Mouse (Mus musculus) gastrocnemius, postnatal 4 days (tissue): ENCODE results near the gene Nrd1. TPM values are rescaled to one million over a fixed set of nuclear protein-coding genes. Genes with fewer than 3 reads are reported as not detected.
A peak's percentile ranks its signal among the peaks of the same experiment; 100 is the strongest.

Source experiments
- DNase-seq, 2 experiments: peaks; one replicate each; pipeline ENCODE4 v3.0.0; 2021 to 2022; ENCODE audit warnings: low spot score in 2 of 2, mixed read lengths in 2 of 2
- microRNA-seq: library from miRNA; unstranded; fragments of <30 nt; microRNA quantifications from one replicate; pipeline ENCODE4 v1.2.0, GENCODE M21; 2021
- total RNA-seq, 2 experiments: library from RNA; stranded (reverse); gene quantifications; 2 replicates each; pipeline ENCODE4 v1.2.3; 2021

Gene Nrd1
- total RNA-seq, 2 experiments from 2014 or later = 95.5 to 98.8 TPM

GRCm38 (mm10) chr4:109092344-109092743, 91.9 kb downstream of the Nrd1 start:
- DNase-seq = no peak

DNA sequence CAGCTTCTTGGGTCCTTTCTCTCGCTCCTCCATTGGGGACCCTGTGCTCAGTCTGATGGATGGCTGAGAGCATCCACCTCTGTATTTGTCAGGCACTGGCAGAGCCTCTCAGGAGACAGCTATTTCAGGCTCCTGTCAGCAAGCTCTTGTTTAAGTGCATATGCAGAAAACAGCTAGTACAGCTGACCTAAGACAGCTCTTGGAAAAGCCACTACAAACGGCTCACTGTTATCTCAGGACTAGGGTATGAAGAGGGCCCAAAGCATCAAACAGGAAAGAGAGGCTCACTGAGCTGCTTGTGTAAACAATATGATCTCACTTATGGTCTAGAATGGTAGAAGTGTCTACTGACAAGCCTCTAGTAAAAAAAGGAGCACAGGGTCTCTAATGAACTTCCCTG, 93.8 kb downstream of the Nrd1 start:
- DNase-seq = no peak

DNA sequence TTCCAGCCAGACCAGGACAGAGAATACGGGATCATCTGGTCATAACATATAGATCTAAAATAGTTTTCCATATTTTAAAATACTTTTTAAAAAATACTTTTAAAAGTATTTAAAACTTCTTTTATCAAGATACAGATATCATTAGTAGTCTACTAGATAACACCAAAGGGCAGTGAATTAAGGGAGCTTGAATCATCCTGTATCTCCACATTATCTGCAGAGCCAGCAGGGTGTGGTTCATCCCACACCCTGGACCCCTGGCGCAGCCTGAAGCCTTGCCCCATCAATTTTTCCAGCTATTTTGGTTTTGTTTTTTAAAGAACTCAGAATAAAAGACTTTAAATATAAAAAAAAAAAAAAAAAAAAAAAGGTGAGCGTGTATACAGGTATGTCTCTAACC, 98.4 kb downstream of the Nrd1 start:
- DNase-seq = no peak

DNA sequence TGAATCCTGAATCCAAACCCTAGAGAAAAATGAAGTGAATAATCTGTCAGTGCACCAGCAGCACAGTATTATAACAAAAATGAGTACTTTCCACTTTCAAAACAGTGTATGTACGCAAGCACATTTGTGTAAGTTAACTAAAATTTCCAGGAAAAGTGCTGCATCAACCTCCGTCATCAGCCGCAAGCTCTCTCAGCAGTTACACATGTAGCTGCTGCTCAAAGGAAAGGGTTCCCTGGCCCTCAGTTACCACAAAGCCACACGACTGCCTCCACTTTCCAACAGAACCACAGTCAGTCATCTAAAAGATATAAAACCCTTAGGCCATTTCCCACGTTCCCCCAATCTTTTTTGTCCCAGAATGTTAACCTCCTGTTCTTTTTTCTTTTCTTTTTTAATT, 102.1 kb downstream of the Nrd1 start:
- no peak for DNase-seq

GRCm38 (mm10) chr4:109103145-109103883, 102.9 kb downstream of the Nrd1 start:
- no peak for DNase-seq

DNA sequence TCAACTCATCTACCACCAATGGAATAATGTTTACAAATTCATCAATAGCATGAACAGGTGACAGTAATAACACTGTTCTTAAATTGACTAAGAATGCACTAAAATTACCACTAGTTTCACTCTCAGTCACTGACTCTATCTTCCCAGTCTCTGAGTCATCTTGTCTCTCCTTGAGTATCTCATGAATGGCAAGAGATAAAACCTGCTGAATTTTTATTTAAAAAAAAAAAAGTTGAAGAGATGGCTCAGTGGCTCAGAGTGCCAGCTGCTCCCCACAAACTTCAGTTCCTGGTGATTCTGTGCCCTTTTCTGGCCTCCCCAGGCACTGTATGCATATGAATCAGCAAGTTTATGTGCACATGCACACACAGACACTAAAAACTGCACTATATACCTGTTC, 104.8 kb downstream of the Nrd1 start:
- DNase-seq = no peak

DNA sequence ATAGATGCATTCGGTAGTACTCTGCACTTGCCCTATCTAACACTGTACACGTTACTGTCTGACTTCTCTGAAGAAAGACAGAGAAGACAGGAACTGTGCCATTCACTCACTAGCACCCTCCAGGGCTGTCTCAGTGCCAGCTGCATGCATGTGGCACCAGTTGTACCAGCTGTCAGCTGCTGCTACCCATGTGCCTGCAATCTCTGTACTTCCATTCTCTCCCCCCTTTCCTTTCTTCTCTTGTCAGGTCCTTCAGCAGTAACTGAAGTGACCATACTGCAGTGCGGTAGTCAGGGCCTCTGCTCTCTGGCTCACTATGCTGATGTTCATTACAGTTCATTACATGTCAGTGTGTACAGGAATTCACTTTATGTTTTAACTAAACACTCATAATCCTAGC, 105.6 kb downstream of the Nrd1 start:
- DNase-seq = peak in 1 of 2 experiments; percentile 27

DNA sequence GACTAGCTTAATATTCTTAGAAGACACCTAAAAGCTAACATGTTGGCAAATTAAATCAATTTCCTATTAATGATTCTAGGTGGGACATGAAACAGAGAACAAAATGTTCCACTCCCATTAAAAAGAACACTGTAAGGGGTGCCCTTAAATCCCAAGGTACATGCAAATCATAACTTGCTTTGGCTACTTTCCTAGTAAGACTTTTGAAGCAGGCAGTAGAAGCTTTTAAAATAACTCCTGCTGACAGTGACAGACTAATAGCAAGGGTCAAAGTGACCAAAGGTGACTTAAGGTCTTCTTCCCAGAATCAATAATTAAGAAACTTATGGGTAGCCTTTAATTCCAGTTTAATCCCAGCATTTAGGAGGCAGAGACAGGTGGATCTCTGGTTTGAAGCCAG, 106.1 kb downstream of the Nrd1 start:
- DNase-seq = no peak

- DNase-seq = no peak
These were observed 108.6 kb downstream of the Nrd1 start for GRCm38 (mm10) chr4:109109012-109109411.

GRCm38 (mm10) chr4:109109686-109110085, 109.2 kb downstream of the Nrd1 start:
- DNase-seq = no peak

- no peak for DNase-seq
These were observed 110.5 kb downstream of the Nrd1 start for GRCm38 (mm10) chr4:109110978-109111377.

Small RNAs within 50 kb of the gene (microRNA-seq; reads per million reads assigned to microRNA genes)
- gene Mir761 = not detected

Other genes with a start within 250 kb of the Nrd1 start
- 10 to 100 TPM; 24.5 to 26.5 TPM for gene Zfyve9, start 219.9 kb upstream of the Nrd1 start, total RNA-seq
- gene Btf3l4, start 167.0 kb upstream of the Nrd1 start, total RNA-seq = 10 to 100 TPM; 83.6 to 97.1 TPM
- gene Txndc12, start 166.1 kb upstream of the Nrd1 start, total RNA-seq = 10 to 100 TPM; 37.2 to 41.1 TPM
- 10 to 100 TPM; 19.8 to 20.4 TPM for gene Kti12, start 152.9 kb upstream of the Nrd1 start, total RNA-seq
- gene A730015C16Rik, start 152.0 kb upstream of the Nrd1 start, total RNA-seq = under 1 TPM in 1 of 2 experiments, not detected in 1; 0.37 TPM
- 1 to 10 TPM in 1 of 2 experiments, under 1 TPM in 1; 0.98 to 1.0 TPM for gene Rab3b, start 121.6 kb upstream of the Nrd1 start, total RNA-seq
- gene Osbpl9, start 201.6 kb downstream of the Nrd1 start, total RNA-seq = 10 to 100 TPM; 77.0 to 98.7 TPM
- under 1 TPM in 1 of 2 experiments, not detected in 1; 0.34 TPM for gene Calr4, start 233.8 kb downstream of the Nrd1 start, total RNA-seq